Mouse (Mus musculus): ENCODE results near the gene Tmod3.

- TF ChIP-seq CTCF (IDR thresholded peaks at IDR 0.05; ENCODE audit: low read depth): no peak
- TF ChIP-seq EP300 (IDR thresholded peaks at IDR 0.05; ENCODE audit: low read depth): no peak
These were observed 23.0 kb downstream of the Tmod3 start for GRCm38 (mm10) chr9:75536422-75536821.
